Mouse (Mus musculus) monocyte, adult 59 days (primary cell): ENCODE measurements around the gene 1810013L24Rik. TPM values are rescaled to one million over a fixed set of nuclear protein-coding genes. Genes with fewer than 3 reads are reported as not detected.

Experiments used
- total RNA-seq, 2 experiments: library from RNA; stranded (reverse); gene quantifications; one replicate each; pipeline ENCODE4 v1.2.4; 2023

Gene 1810013L24Rik
- 100 to 1,000 TPM; 112 to 117 TPM for total RNA-seq

DNA sequence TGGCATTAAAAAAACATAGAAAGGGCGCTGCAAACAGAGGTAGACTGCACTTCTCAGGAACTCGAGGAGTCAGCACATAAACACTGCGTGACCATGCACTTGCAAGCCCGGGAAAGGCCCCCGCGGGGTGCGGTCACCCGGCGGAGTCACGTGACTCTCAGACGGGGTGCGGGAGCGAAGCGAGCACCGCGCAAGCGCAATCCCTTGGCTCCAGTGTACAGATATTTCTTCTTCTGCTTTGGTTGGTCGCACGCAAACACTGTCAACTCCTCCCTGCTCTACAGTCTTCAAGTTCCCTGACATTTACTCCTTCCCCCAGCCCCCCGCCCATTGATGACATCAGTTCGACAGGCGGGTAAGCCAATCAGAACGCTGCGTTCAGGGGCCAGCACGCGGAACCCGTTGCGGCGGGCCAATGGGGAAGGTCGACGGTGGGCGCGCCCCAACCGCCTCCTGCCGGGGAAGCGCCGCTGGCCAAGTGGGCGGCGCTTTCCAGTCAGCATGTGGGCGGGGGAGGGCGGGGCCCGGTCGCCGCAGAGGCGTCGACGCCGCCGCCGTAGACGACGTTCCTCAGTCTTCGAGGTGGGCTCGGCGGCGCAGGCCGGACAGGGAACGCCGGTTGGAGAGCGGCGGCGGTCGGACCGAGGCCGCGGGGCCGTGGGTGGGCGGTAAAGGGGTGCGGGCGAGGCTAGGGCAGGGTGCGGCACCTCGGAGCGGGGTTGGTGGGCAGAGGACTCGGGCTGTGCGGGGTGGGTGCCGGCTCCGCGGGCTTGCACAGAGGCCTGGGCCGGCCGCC, at the start of gene 1810013L24Rik:
Gene 1810013L24Rik, plus strand, starts transcription at position 537 of the 796 bp plus-strand sequence.

DNA sequence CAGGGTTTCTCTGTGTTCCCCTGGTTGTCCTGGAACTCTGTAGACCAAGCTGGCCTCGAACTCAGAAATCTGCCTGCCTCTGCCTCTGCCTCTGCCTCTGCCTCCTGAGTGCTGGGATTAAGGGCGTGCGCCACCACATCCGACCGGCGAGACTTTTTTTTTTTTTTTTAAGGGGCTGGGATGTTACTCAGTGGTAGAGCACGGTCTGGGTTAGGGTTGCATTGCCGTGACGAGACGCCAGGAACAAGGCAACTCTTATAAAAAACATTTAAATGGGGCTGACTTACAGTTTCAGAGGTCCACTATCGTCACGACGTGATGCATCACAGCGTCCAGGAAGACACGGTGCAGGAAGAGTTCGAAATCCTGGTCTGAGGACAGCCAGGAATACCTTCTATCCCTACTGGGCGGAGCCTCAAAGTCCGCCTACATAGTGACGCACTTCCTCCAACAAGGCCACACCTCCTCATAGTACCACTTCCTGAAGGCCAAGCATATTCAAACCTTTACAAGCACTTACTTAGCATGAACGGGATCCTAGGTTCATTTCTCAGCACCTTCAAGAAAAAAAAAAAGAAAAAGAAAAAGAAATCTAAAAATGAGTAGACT, 37.8 kb upstream of the 1810013L24Rik start, which contains the start of gene Usp7:
Gene Usp7, minus strand, starts transcription at position 360 of the 609 bp plus-strand sequence.

Other genes with a start within 250 kb of the 1810013L24Rik start
- 10 to 100 TPM; 58.9 to 61.7 TPM for gene Pmm2, start 192.4 kb upstream of the 1810013L24Rik start, total RNA-seq
- 1 to 10 TPM; 2.9 to 4.7 TPM for gene Tmem186, start 192.4 kb upstream of the 1810013L24Rik start, total RNA-seq
- gene Carhsp1, start 157.9 kb upstream of the 1810013L24Rik start, total RNA-seq = 10 to 100 TPM; 15.7 to 19.1 TPM
- not detected for gene Gm5767, start 149.3 kb upstream of the 1810013L24Rik start, total RNA-seq
- 100 to 1,000 TPM; 160 to 162 TPM for gene Usp7, start 37.8 kb upstream of the 1810013L24Rik start, total RNA-seq